Mouse (Mus musculus): Measurements from ENCODE around the gene Cep170b. TPM values are rescaled to one million over a fixed set of nuclear protein-coding genes. Genes with fewer than 3 reads are reported as not detected.

The Cep170b gene
- polyA plus RNA-seq, 1 experiment: 73.2 TPM

DNA sequence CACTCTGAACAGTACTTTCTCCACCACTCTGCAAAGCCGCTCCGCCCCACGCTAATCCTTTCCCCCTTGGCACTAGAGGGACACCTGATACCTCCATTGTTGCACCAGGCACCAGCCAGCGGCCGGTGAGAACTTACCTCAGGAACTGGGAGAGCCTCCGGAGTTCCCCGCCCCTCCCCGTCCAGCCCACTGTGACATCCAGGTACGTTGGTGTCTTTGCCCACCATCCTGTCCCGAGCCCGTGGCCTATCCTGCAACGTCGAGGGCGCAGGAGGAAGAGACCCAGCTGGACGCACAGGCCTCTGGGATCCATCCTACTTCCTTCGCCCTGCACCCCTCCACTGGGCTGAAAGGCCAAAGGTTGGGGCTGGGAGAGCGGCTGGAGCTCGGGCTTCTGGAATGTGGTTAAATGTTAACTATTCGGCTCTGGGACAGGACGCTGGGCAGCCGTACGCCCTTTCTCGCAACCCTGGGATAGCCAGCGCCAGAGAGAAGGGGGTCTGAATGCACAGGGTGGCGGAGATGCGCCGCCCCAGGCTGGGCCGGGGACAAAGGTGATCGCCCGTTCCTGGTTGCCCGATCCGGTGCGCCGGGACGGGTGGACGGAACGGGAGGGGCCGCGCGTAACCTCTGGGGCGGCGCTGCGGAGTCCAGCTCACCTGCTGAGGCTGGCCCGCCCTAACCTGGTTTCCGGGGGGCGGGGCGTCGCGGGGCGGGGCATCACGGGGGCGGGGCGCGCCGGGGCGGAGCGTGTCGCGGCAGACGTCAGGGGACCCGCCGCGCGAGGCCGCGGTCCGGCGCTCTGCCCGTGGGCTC, 1.4 kb downstream of the Cep170b start:
- peak overlapping the region; percentile 69 for H3K4me3 ChIP-seq (replicated peaks; ENCODE audit: extremely low read depth, low read depth, low read length)
- H3K4me1 ChIP-seq (ENCODE audit: control insufficient read depth, insufficient read depth, low read length): peaks cover 3% of the 10 kb centered on the region
- WGBS: 12% methylated on average over 57 of the region's 69 CpGs
- DNase-seq: peak; percentile 76
- TF ChIP-seq POLR2A (IDR thresholded peaks at IDR 0.05; ENCODE audit: borderline replicate concordance, extremely low read depth, low read depth, low read length): peak; percentile 55; the same call in 1 of the 2 replicates
- TF ChIP-seq CTCF (IDR thresholded peaks at IDR 0.05; ENCODE audit: insufficient read depth, low read length): no peak

DNA sequence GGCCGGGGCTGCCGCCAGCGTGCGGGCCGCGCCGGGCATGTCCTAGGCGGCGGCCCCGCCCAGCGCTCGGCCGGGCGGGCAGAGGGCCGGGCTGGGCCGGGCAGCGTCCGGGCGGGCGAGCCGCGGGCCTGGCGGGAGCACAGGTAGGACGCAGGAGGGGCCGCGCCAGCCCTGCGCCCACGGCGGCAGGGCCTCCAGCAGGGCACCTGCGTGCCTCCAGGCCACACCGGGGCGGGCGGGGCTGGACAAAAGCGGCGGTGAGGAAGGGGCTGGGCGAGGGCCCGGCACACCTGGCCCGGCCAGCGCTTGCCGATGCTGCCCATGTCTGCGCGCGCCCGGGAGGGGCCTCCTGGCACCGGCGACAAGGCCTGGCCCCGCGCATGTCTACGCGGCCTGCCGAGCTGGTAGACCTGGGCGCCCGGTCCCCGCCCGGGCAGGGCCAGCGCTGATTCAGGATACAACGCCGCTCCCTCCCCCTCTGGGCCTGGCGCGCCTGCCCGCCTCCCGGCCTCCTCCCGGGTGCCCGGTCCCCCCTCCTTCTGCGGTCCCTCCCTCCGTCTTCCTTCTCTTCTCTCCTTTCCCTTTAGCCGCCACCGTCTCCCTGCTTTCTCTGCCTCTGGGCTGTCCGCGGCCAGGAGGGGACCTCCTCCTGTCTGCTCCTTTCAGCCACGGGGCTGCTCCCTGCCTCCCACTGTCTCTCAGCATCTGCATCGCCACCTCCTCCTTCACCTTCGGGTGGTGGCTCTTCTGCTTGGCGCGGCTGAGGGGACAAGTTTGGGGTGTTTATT, 2.2 kb downstream of the Cep170b start:
- TF ChIP-seq POLR2A (IDR thresholded peaks at IDR 0.05; ENCODE audit: borderline replicate concordance, extremely low read depth, low read depth, low read length) (0 out of 2 replicates have a peak, but pooled peaks have one; percentile 7), CTCF (IDR thresholded peaks at IDR 0.05; ENCODE audit: insufficient read depth, low read length) (no peak)
- Histone ChIP-seq H3K4me3 (replicated peaks; ENCODE audit: extremely low read depth, low read depth, low read length) (peak overlapping the region; percentile 62), H3K4me1 (ENCODE audit: control insufficient read depth, insufficient read depth, low read length) (peaks cover 3% of the 10 kb centered on the region)
- 4% methylated on average over 70 of the region's 75 CpGs for WGBS
- DNase-seq: peak; percentile 68

GRCm38 (mm10) chr12:112723028-112723330, 2.7 kb downstream of the Cep170b start:
- Histone ChIP-seq H3K4me3 (replicated peaks; ENCODE audit: extremely low read depth, low read depth, low read length) (peak overlapping the region; percentile 62), H3K4me1 (ENCODE audit: control insufficient read depth, insufficient read depth, low read length) (peaks cover 3% of the 10 kb centered on the region)
- no peak for DNase-seq
- TF ChIP-seq CTCF (IDR thresholded peaks at IDR 0.05; ENCODE audit: insufficient read depth, low read length) (no peak), POLR2A (IDR thresholded peaks at IDR 0.05; ENCODE audit: borderline replicate concordance, extremely low read depth, low read depth, low read length) (no peak)
- whole genome bisulfite sequencing: 15% methylated on average over 5 of the region's 5 CpGs

GRCm38 (mm10) chr12:112723445-112723844, 3.2 kb downstream of the Cep170b start:
- Histone ChIP-seq H3K4me3 (replicated peaks; ENCODE audit: extremely low read depth, low read depth, low read length) (no peak overlapping the region), H3K4me1 (ENCODE audit: control insufficient read depth, insufficient read depth, low read length) (peaks cover 3% of the 10 kb centered on the region)
- WGBS: 79% methylated on average over 6 of the region's 6 CpGs
- TF ChIP-seq CTCF (IDR thresholded peaks at IDR 0.05; ENCODE audit: insufficient read depth, low read length) (no peak), POLR2A (IDR thresholded peaks at IDR 0.05; ENCODE audit: borderline replicate concordance, extremely low read depth, low read depth, low read length) (no peak)
- DNase-seq: no peak

DNA sequence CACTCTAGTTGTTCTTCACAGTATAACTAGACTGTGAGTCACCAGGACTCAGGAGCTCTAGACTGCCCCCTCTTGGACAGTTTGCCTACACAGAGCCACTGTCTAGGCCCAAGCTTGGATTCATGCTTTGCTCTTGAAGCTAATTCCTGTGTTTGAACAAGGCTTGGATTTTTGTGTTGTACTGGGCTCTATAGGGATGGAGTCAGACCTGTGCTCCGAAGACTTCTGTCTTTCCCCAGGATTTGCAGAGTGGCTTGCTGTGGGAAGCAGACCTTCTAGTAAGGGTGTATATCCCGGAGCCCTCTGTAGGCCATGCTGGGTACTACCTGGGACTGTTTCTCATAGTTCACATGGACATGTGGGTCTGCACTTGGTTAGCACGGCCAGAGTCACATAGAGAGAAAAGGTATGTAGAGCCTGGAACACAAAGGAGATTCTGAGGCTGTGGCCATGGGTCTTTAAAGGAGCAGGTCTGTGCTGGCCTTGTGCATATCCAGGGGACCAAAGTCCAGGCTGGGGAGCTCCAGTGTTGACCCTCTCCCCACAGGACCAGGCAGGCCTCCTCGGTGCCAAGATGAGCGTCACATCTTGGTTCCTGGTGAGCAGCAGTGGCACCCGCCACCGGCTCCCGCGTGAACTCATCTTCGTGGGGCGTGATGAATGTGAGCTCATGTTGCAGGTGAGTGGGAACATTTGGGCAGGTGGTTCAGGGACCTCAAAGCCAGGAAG, 4.0 kb downstream of the Cep170b start:
- WGBS: 71% methylated on average over 11 of the region's 11 CpGs
- DNase-seq: peak; percentile 74
- Histone ChIP-seq H3K4me3 (replicated peaks; ENCODE audit: extremely low read depth, low read depth, low read length) (no peak overlapping the region), H3K4me1 (ENCODE audit: control insufficient read depth, insufficient read depth, low read length) (peaks cover 3% of the 10 kb centered on the region)
- TF ChIP-seq POLR2A (IDR thresholded peaks at IDR 0.05; ENCODE audit: borderline replicate concordance, extremely low read depth, low read depth, low read length) (no peak), CTCF (IDR thresholded peaks at IDR 0.05; ENCODE audit: insufficient read depth, low read length) (peak; percentile 42)

DNA sequence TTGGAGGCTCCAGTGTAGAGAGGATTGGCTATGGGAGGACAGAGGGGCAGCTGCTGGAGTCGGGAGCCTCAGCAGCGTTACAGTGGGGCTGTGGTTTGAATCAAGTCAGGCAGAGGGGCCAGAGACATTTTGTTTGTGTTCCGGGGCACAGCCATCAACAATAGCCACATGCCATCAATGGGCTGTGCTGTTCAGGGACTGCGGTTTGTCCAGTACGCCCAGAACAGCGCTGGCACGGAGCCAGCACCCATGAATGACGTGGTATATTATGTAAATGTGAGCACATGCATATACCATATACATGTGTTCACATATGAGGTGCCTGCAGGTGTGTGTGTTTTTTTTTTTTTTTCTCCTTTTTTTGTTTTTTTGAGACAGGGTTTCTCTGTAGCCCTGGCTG, 7.5 kb downstream of the Cep170b start:
- Histone ChIP-seq H3K4me3 (replicated peaks; ENCODE audit: extremely low read depth, low read depth, low read length) (no peak overlapping the region), H3K4me1 (ENCODE audit: control insufficient read depth, insufficient read depth, low read length) (peaks cover under 1% of the 10 kb centered on the region; the same call in 1 of the 2 replicates)
- no peak for TF ChIP-seq POLR2A (IDR thresholded peaks at IDR 0.05; ENCODE audit: borderline replicate concordance, extremely low read depth, low read depth, low read length)
- no peak for TF ChIP-seq CTCF (IDR thresholded peaks at IDR 0.05; ENCODE audit: insufficient read depth, low read length)
- DNase-seq: no peak
- WGBS: 62% methylated on average over 8 of the region's 8 CpGs

- TF ChIP-seq POLR2A (IDR thresholded peaks at IDR 0.05; ENCODE audit: borderline replicate concordance, extremely low read depth, low read depth, low read length) (no peak), CTCF (IDR thresholded peaks at IDR 0.05; ENCODE audit: insufficient read depth, low read length) (no peak)
- Histone ChIP-seq H3K4me3 (replicated peaks; ENCODE audit: extremely low read depth, low read depth, low read length) (no peak overlapping the region), H3K4me1 (ENCODE audit: control insufficient read depth, insufficient read depth, low read length) (no peaks in the 10 kb centered on the region)
- no peak for DNase-seq
- WGBS: 68% methylated on average over 14 of the region's 14 CpGs
Observed at GRCm38 (mm10) chr12:112730808-112731207, 10.6 kb downstream of the Cep170b start.

GRCm38 (mm10) chr12:112732591-112732990, 12.3 kb downstream of the Cep170b start:
- no peak for DNase-seq
- H3K4me3 ChIP-seq (replicated peaks; ENCODE audit: extremely low read depth, low read depth, low read length): no peak overlapping the region
- no peaks in the 10 kb centered on the region for H3K4me1 ChIP-seq (ENCODE audit: control insufficient read depth, insufficient read depth, low read length)
- WGBS: 85% methylated on average over 10 of the region's 10 CpGs
- no peak for TF ChIP-seq POLR2A (IDR thresholded peaks at IDR 0.05; ENCODE audit: borderline replicate concordance, extremely low read depth, low read depth, low read length)
- TF ChIP-seq CTCF (IDR thresholded peaks at IDR 0.05; ENCODE audit: insufficient read depth, low read length): no peak

DNA sequence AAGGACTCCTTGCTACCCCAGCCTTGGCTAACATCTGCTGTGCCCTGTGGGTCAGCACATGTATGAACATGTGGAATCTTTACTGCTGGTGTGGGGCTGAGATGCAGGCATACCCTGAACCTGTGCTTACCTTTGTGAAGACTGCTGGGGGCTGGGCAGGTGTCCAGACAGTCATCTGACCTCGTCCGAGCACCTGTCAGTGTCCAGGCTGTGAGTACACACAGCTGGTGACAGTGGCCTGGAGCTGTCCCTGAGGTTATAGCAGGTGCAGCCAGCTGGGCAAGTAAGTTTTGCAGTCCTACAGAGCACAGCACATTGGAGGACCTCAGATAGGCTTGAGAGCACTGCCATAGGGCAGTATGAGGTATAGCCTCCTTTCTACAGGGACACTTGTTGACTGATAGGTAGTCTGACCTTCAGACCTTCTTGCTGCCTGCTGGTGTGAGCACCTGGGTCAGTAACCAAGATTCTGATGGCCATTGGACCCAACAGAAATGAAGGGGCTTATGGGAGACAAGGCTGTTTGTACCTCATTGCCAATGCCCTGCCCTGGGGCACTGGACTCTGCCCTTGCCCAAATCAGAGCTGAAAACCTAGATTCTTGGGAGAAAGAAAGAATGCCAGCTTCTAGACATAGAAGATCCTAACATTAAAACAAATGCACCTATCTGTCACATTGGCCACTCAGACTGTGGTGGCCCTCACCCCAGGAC, 14.0 kb downstream of the Cep170b start:
- WGBS: 72% methylated on average over 2 of the region's 2 CpGs
- DNase-seq: no peak
- H3K4me1 ChIP-seq (ENCODE audit: control insufficient read depth, insufficient read depth, low read length): no peaks in the 10 kb centered on the region
- no peak overlapping the region for H3K4me3 ChIP-seq (replicated peaks; ENCODE audit: extremely low read depth, low read depth, low read length)
- no peak for TF ChIP-seq POLR2A (IDR thresholded peaks at IDR 0.05; ENCODE audit: borderline replicate concordance, extremely low read depth, low read depth, low read length)
- TF ChIP-seq CTCF (IDR thresholded peaks at IDR 0.05; ENCODE audit: insufficient read depth, low read length): no peak

Data from lung, adult 2 months (tissue).